Mouse (Mus musculus): Measurements from ENCODE around the gene Egfl7. TPM values are rescaled to one million over a fixed set of nuclear protein-coding genes. Genes with fewer than 3 reads are reported as not detected.

The Egfl7 gene
- polyA plus RNA-seq, 1 experiment, result 196 TPM

- H3K27me3 ChIP-seq (ENCODE audit: control insufficient read depth, insufficient read depth, low read length), result no peaks in the 10 kb centered on the region
- DNase-seq (ENCODE audit: low read depth in 1 of 2, low spot score in 2 of 2), result no peak
- TF ChIP-seq CTCF (IDR thresholded peaks at IDR 0.05; ENCODE audit: extremely low read depth, insufficient read depth, insufficient read length, insufficient replicate concordance), result no peak
- TF ChIP-seq POLR2A (IDR thresholded peaks at IDR 0.05; ENCODE audit: low read depth, low read length), result no peak
- H3K4me1 ChIP-seq (ENCODE audit: control insufficient read depth, insufficient read depth, insufficient read length), result no peaks in the 10 kb centered on the region
- H3K4me3 ChIP-seq (ENCODE audit: extremely low read depth, insufficient read depth, insufficient read length), result no peak overlapping the region
- H3K36me3 ChIP-seq (ENCODE audit: control insufficient read depth, insufficient read depth, low read length), result no peaks in the 10 kb centered on the region
- no peak overlapping the region for H3K27ac ChIP-seq (ENCODE audit: insufficient read depth, low read length)
- WGBS, result 88% methylated on average over 5 of the region's 5 CpGs
These were observed 19.3 kb upstream of the Egfl7 start for GRCm38 (mm10) chr2:26560506-26560905.

- DNase-seq (ENCODE audit: low read depth in 1 of 2, low spot score in 2 of 2), result peak in 1 of 2 experiments; percentile 18
- TF ChIP-seq CTCF (IDR thresholded peaks at IDR 0.05; ENCODE audit: extremely low read depth, insufficient read depth, insufficient read length, insufficient replicate concordance), result peak; percentile 12; the same call in 1 of the 2 replicates
- no peak for TF ChIP-seq POLR2A (IDR thresholded peaks at IDR 0.05; ENCODE audit: low read depth, low read length)
- H3K36me3 ChIP-seq (ENCODE audit: control insufficient read depth, insufficient read depth, low read length), result no peaks in the 10 kb centered on the region
- H3K4me1 ChIP-seq (ENCODE audit: control insufficient read depth, insufficient read depth, insufficient read length), result no peaks in the 10 kb centered on the region
- no peak overlapping the region for H3K27ac ChIP-seq (ENCODE audit: insufficient read depth, low read length)
- WGBS, result 39% methylated on average over 6 of the region's 6 CpGs
- H3K4me3 ChIP-seq (ENCODE audit: extremely low read depth, insufficient read depth, insufficient read length), result no peak overlapping the region
- H3K27me3 ChIP-seq (ENCODE audit: control insufficient read depth, insufficient read depth, low read length), result no peaks in the 10 kb centered on the region
These were observed 18.3 kb upstream of the Egfl7 start for GRCm38 (mm10) chr2:26561351-26562016.

- DNase-seq (ENCODE audit: low read depth in 1 of 2, low spot score in 2 of 2), result peak; percentile 57 to 69
- H3K27ac ChIP-seq (ENCODE audit: insufficient read depth, low read length), result no peak overlapping the region
- no peaks in the 10 kb centered on the region for H3K36me3 ChIP-seq (ENCODE audit: control insufficient read depth, insufficient read depth, low read length)
- TF ChIP-seq CTCF (IDR thresholded peaks at IDR 0.05; ENCODE audit: extremely low read depth, insufficient read depth, insufficient read length, insufficient replicate concordance) (peak; percentile 81), POLR2A (IDR thresholded peaks at IDR 0.05; ENCODE audit: low read depth, low read length) (no peak)
- no peaks in the 10 kb centered on the region for H3K4me1 ChIP-seq (ENCODE audit: control insufficient read depth, insufficient read depth, insufficient read length)
- H3K4me3 ChIP-seq (ENCODE audit: extremely low read depth, insufficient read depth, insufficient read length), result no peak overlapping the region
- 0% methylated on average over 4 of the region's 4 CpGs for WGBS
- no peaks in the 10 kb centered on the region for H3K27me3 ChIP-seq (ENCODE audit: control insufficient read depth, insufficient read depth, low read length)
These were observed 13.6 kb upstream of the Egfl7 start for GRCm38 (mm10) chr2:26566221-26566620.

- WGBS, result 33% methylated on average over 3 of the region's 3 CpGs
- DNase-seq (ENCODE audit: low read depth in 1 of 2, low spot score in 2 of 2), result peak in 1 of 2 experiments; percentile 31
- Histone ChIP-seq H3K36me3 (ENCODE audit: control insufficient read depth, insufficient read depth, low read length) (no peaks in the 10 kb centered on the region), H3K4me1 (ENCODE audit: control insufficient read depth, insufficient read depth, insufficient read length) (no peaks in the 10 kb centered on the region), H3K27ac (ENCODE audit: insufficient read depth, low read length) (no peak overlapping the region), H3K27me3 (ENCODE audit: control insufficient read depth, insufficient read depth, low read length) (no peaks in the 10 kb centered on the region), H3K4me3 (ENCODE audit: extremely low read depth, insufficient read depth, insufficient read length) (no peak overlapping the region)
- TF ChIP-seq CTCF (IDR thresholded peaks at IDR 0.05; ENCODE audit: extremely low read depth, insufficient read depth, insufficient read length, insufficient replicate concordance) (peak; percentile 42; the same call in 1 of the 2 replicates), POLR2A (IDR thresholded peaks at IDR 0.05; ENCODE audit: low read depth, low read length) (no peak)
These were observed 9.8 kb upstream of the Egfl7 start for GRCm38 (mm10) chr2:26570034-26570433.

- Histone ChIP-seq H3K4me1 (ENCODE audit: control insufficient read depth, insufficient read depth, insufficient read length) (no peaks in the 10 kb centered on the region), H3K27me3 (ENCODE audit: control insufficient read depth, insufficient read depth, low read length) (no peaks in the 10 kb centered on the region), H3K4me3 (ENCODE audit: extremely low read depth, insufficient read depth, insufficient read length) (no peak overlapping the region), H3K36me3 (ENCODE audit: control insufficient read depth, insufficient read depth, low read length) (no peaks in the 10 kb centered on the region), H3K27ac (ENCODE audit: insufficient read depth, low read length) (0 out of 2 replicates have a peak overlapping the region, but pooled peaks have one; percentile 39)
- DNase-seq (ENCODE audit: low read depth in 1 of 2, low spot score in 2 of 2), result no peak
- TF ChIP-seq POLR2A (IDR thresholded peaks at IDR 0.05; ENCODE audit: low read depth, low read length), result no peak
- TF ChIP-seq CTCF (IDR thresholded peaks at IDR 0.05; ENCODE audit: extremely low read depth, insufficient read depth, insufficient read length, insufficient replicate concordance), result no peak
- WGBS, result 43% methylated on average over 9 of the region's 9 CpGs
These were observed 8.4 kb upstream of the Egfl7 start for GRCm38 (mm10) chr2:26571400-26571799.

GRCm38 (mm10) chr2:26571826-26572225, 8.0 kb upstream of the Egfl7 start:
- TF ChIP-seq POLR2A (IDR thresholded peaks at IDR 0.05; ENCODE audit: low read depth, low read length) (no peak), CTCF (IDR thresholded peaks at IDR 0.05; ENCODE audit: extremely low read depth, insufficient read depth, insufficient read length, insufficient replicate concordance) (no peak)
- no peaks in the 10 kb centered on the region for H3K27me3 ChIP-seq (ENCODE audit: control insufficient read depth, insufficient read depth, low read length)
- no peak for DNase-seq (ENCODE audit: low read depth in 1 of 2, low spot score in 2 of 2)
- peak overlapping the region; percentile 50 for H3K27ac ChIP-seq (ENCODE audit: insufficient read depth, low read length)
- no peaks in the 10 kb centered on the region for H3K36me3 ChIP-seq (ENCODE audit: control insufficient read depth, insufficient read depth, low read length)
- WGBS, result 43% methylated on average over 5 of the region's 5 CpGs
- H3K4me1 ChIP-seq (ENCODE audit: control insufficient read depth, insufficient read depth, insufficient read length), result no peaks in the 10 kb centered on the region
- H3K4me3 ChIP-seq (ENCODE audit: extremely low read depth, insufficient read depth, insufficient read length), result no peak overlapping the region

GRCm38 (mm10) chr2:26573396-26573795, 6.4 kb upstream of the Egfl7 start:
- H3K4me1 ChIP-seq (ENCODE audit: control insufficient read depth, insufficient read depth, insufficient read length), result no peaks in the 10 kb centered on the region
- H3K4me3 ChIP-seq (ENCODE audit: extremely low read depth, insufficient read depth, insufficient read length), result no peak overlapping the region
- H3K27me3 ChIP-seq (ENCODE audit: control insufficient read depth, insufficient read depth, low read length), result no peaks in the 10 kb centered on the region
- no peak for DNase-seq (ENCODE audit: low read depth in 1 of 2, low spot score in 2 of 2)
- H3K27ac ChIP-seq (ENCODE audit: insufficient read depth, low read length), result no peak overlapping the region
- 33% methylated on average over 12 of the region's 12 CpGs for WGBS
- TF ChIP-seq CTCF (IDR thresholded peaks at IDR 0.05; ENCODE audit: extremely low read depth, insufficient read depth, insufficient read length, insufficient replicate concordance) (no peak), POLR2A (IDR thresholded peaks at IDR 0.05; ENCODE audit: low read depth, low read length) (no peak)
- no peaks in the 10 kb centered on the region for H3K36me3 ChIP-seq (ENCODE audit: control insufficient read depth, insufficient read depth, low read length)
